Mouse (Mus musculus) embryo, embryonic 11.5 days (tissue): ENCODE measurements at regions not wholly inside any gene's neighbourhood (a gene's known extent, or its start where the extent isn't known, plus 50 kb on each side); places are given as distances from the start of the nearest gene placed in this dataset.

ENCODE experiments used
- DNase-seq: peaks from one replicate; pipeline ENCODE4 v3.0.0-alpha.2; 2012; ENCODE audit warnings: low read depth, low spot score

GRCm38 (mm10) chr1:41244627-41245026 lies 439.2 kb downstream of the Tmem182 start:
- DNase-seq: no peak

- DNase-seq: no peak
Measured at GRCm38 (mm10) chr1:41264214-41264613, 458.8 kb downstream of the Tmem182 start.

- no peak for DNase-seq
Measured at GRCm38 (mm10) chr1:41271111-41271730, 465.8 kb downstream of the Tmem182 start.

GRCm38 (mm10) chr1:41274573-41275270 lies 469.3 kb downstream of the Tmem182 start:
- DNase-seq: no peak

GRCm38 (mm10) chr1:41275271-41275624 lies 469.8 kb downstream of the Tmem182 start:
- no peak for DNase-seq

- DNase-seq: no peak
Measured at GRCm38 (mm10) chr1:41275642-41276041, 470.2 kb downstream of the Tmem182 start.

GRCm38 (mm10) chr1:41276303-41276702 lies 470.9 kb downstream of the Tmem182 start:
- DNase-seq: no peak

- no peak for DNase-seq
Measured at GRCm38 (mm10) chr1:41285221-41285620, 479.8 kb downstream of the Tmem182 start.

GRCm38 (mm10) chr1:41286221-41286620 lies 480.8 kb downstream of the Tmem182 start:
- DNase-seq: no peak

GRCm38 (mm10) chr1:41326861-41327480 lies 521.6 kb downstream of the Tmem182 start:
- no peak for DNase-seq

- no peak for DNase-seq
Measured at GRCm38 (mm10) chr1:41349798-41350758, 544.7 kb downstream of the Tmem182 start.

- DNase-seq: no peak
Measured at GRCm38 (mm10) chr1:41359061-41359460, 553.7 kb downstream of the Tmem182 start.

GRCm38 (mm10) chr1:41361512-41361911 lies 556.1 kb downstream of the Tmem182 start:
- DNase-seq: no peak

GRCm38 (mm10) chr1:41380013-41380412 lies 574.6 kb downstream of the Tmem182 start:
- no peak for DNase-seq

GRCm38 (mm10) chr1:41381487-41381886 lies 576.1 kb downstream of the Tmem182 start:
- DNase-seq: no peak

GRCm38 (mm10) chr1:41384731-41385130 lies 579.3 kb downstream of the Tmem182 start:
- no peak for DNase-seq

- DNase-seq: no peak
Measured at GRCm38 (mm10) chr1:41386435-41386834, 581.0 kb downstream of the Tmem182 start.

GRCm38 (mm10) chr1:41390102-41390884 lies 584.9 kb downstream of the Tmem182 start:
- DNase-seq: peak; percentile 72

GRCm38 (mm10) chr1:41391071-41391470 lies 585.7 kb downstream of the Tmem182 start:
- DNase-seq: no peak

GRCm38 (mm10) chr1:41393287-41393686 lies 587.9 kb downstream of the Tmem182 start:
- DNase-seq: no peak

GRCm38 (mm10) chr1:41395081-41395480 lies 589.7 kb downstream of the Tmem182 start:
- no peak for DNase-seq
